Mouse (Mus musculus) yolk sac, embryonic 10.5 days (tissue): Measurements from ENCODE around the gene Cldn5.

Experiments used
- DNase-seq: peaks from one replicate; pipeline ENCODE4 v3.0.0-alpha.2; 2017; ENCODE audit warnings: low spot score

Gene Cldn5

GRCm38 (mm10) chr16:18776556-18777100 is at the start of gene Cldn5:
Cldn5 (plus strand) TSS chr16:18776847.
- peak; percentile 38 for DNase-seq

DNA sequence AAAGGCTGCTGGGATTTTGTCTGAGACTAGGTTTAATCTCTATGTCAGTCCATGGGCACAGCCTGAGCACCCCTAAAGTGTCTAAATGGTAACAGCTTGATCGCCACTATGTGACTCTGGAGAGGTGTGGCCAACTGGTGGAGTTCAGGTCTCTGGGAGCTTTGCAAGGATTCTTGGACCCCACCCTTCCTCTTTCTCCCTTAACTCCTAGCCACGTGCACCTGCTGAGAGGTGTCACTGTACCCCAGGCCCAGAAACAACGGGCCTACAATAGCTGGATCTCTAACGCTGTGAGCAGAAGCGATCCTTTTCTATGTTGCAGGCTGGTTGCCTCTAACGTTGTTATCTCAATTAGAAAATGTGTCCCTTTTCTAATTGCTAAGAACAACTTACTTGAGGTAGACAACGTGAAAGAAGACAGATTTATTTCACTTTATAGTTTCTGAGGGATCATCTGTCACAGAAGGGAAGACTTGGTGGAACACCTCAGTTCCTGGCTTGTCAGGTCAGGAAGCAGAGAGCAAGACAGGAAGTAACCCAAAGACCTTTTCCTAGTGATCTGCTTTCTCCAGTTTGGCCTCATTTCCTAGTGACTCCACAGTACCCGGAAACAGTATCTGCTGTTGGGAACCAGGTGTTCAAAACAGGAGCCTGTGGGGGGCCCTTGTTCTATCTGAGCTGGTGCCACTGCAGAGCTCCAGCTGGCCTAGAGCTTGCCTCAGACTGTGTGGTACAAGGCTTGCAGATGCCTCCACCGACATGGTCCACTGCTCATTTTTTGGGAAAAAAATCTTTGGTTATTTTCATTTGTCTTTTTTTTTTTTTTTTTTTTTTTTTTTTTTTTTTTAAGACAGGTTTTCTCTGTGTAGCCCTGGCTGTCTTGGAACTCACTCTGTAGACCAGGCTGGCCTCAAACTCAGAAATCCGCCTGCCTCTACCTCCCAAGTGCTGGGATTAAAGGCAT is 48.8 kb upstream of the Cldn5 start:
- DNase-seq: no peak

DNA sequence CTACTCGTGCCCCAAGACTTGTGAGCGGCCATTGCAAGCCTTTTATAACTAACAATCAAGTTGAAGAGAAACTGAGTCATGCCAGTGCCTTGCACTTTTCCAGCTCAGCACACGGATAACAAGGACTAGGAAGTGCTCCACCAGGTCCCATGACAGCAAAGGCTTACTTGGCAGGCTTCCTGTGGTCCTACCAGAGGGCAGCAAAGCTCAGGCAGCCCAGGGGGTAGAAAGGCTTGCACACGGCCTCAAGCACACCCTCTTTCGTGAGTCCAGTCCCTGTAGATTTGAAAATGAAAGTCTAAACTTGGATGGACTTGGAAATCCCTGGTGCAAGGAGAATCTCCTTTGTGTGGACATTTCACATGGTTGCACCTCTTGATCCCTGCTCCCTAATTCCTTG is 47.5 kb upstream of the Cldn5 start:
- no peak for DNase-seq

DNA sequence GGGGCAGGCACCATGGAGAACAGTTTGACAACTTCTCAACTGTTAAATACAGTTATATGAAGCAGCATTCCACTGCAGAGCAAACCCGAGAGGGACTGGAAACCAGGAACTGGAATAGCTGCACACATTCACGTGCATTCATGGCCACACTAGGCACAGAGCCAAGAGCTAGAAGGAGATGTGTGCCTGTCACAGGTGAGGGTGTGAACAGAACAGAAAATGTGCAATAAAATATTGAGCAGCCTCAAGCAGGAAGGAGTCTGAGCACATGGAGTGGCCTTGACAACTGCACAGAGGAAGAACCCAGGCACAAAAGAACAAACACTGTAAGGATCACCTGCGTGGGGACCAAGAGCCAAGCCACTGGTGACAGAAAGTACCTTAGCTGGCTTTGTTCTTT is 46.0 kb upstream of the Cldn5 start:
- no peak for DNase-seq

DNA sequence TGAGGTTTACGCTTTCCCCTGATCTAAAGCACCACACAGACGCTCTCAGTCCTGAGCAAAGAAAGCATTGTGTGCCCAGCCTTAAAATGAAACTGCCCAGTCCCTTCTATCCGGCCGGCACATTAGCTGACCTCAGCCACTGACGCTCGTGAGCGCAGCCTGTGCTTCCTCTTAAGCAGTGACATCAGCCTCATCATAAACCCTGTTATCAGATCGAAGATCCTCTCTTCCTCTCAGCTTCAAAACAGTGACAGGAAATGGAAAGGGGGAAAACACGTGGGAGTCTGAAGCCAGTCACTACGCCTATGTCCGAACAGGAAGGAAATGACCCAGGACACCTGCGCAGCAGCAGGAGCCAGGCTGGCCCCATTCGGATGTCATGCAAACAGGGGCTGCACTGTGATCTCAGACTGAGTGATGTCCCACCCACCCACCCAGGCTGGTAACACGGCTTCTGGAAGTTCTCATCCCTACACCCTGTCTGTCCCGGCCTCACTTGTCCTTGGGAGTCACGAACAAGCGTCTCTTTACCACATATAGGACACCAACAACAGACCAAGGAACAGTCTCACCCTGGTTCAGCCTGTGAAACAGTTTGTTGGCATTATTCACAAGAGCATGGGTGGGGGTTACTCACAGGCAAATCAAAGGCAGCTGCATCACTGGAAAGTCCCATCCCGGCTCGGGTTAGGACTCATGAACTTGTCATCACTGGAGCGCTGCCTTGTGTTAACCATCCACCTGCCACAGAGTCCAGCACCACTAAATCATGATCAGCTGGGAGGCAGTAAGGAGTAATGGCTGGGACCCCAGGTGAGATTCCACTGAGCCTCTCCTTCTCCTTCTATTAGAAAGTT is 43.3 kb upstream of the Cldn5 start:
- peak; percentile 9 for DNase-seq

GRCm38 (mm10) chr16:18738303-18738702 is 38.3 kb upstream of the Cldn5 start:
- no peak for DNase-seq

DNA sequence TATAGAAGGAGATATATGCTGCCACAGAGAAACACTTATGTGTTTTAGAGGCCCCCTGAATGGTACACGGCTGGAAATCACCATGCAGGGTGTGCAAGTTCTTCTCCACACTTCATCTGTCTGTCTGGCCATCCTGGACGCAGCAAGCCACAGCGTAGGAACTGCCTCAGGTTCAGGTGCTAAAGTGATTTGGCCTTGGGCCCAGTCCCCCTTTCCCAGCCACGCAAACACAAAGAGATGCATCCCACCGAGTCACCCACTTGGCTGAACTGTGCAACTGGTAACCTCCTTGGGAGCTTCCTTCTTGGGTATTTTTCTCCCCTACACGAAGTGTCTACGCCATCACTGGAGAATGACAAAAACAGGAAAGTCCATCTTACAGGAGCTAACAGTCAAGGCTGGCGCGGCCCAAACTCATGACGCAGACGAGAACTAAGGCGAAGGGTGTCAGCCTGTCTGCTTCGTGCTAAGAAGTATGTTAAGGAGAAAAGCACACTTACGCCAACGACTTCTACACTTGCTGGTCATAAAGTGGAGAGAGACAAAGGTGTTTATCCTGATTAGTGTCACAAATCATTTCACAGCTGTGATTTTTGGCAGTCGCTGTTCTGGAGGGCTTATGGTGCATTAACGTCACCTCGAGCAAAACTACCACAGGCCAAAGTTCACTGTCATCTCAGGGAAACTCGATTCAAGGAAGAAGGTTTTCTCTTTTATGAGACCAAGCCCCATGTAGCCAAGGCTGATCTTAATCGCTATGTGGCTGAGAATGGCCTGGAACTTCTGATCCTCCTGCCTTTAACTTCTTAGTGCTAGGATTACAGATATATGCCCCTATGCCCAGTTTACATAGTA is 30.2 kb upstream of the Cldn5 start:
- DNase-seq: no peak

- DNase-seq: no peak
These were observed 25.5 kb upstream of the Cldn5 start for GRCm38 (mm10) chr16:18751101-18751500.

DNA sequence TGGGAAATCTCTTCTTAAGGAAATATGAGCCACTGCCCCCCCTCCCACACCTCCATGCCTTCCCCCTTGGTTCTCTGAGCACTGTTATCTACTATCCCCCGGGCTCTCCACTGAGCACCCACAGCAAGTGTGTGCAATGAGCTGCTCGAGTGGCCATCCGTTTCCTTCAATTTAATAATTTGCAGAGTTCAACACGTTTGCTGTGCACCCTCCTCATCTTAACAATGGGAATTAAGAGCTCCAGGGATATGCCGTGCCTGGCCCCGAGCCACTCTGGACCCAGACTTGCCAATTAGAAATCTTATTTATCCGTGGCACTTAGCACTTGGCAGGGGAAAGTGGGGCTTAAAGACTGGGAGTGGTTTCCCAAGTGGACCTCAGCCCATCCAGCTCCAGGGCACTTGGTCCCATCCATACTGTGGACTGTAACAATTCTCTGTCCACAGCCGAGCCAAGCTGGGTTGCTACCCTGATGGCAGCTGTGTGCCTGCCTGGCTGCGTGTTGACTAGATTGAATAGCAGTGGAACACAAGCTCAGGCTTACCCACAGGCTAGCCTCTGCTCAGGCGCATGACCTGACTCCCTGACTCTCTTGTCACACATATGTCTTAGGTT is 24.7 kb upstream of the Cldn5 start:
- no peak for DNase-seq

DNA sequence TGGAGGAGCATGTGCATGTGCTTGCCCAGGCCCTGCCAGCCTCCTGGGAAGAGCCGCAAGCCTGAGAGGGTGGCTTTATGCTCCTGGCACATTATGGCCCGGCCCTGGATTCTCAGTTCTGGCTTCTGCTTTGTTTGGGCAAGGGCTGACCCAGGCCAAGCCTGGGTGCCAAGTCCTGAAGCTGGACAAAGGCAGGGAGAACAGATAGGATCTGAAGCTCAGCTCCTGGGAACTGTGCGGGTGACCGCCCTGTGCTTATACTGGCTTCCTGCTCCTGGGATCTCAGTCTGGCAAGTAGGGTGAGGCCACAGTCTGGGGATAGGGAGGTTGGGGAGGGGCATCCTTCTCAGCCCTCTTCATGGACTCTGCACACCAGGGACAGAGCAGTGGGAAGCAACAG is 14.9 kb upstream of the Cldn5 start:
- DNase-seq: no peak

- no peak for DNase-seq
These were observed 13.7 kb upstream of the Cldn5 start for GRCm38 (mm10) chr16:18762960-18763359.

DNA sequence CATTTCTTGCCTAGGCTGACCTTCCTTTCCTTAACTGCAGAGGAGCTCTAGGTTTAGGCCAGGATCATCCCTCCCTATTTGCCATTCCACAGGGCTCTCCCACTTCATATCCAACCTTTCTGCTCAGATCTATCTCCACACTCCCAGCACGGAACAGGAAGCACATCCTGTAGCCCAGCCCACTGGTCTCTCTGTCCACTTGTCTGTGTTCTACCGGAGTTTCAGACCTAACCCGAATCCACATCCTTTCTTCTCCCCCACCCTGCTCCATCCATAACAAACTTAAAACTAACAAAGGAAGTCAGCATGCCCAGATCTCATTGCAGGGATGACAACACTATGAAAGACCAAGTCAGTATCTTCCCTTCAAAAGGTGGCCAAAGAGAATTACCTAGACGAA is 10.3 kb upstream of the Cldn5 start:
- no peak for DNase-seq

GRCm38 (mm10) chr16:18769501-18769900 is 7.1 kb upstream of the Cldn5 start:
- no peak for DNase-seq

GRCm38 (mm10) chr16:18773936-18774335 is 2.7 kb upstream of the Cldn5 start:
- no peak for DNase-seq

DNA sequence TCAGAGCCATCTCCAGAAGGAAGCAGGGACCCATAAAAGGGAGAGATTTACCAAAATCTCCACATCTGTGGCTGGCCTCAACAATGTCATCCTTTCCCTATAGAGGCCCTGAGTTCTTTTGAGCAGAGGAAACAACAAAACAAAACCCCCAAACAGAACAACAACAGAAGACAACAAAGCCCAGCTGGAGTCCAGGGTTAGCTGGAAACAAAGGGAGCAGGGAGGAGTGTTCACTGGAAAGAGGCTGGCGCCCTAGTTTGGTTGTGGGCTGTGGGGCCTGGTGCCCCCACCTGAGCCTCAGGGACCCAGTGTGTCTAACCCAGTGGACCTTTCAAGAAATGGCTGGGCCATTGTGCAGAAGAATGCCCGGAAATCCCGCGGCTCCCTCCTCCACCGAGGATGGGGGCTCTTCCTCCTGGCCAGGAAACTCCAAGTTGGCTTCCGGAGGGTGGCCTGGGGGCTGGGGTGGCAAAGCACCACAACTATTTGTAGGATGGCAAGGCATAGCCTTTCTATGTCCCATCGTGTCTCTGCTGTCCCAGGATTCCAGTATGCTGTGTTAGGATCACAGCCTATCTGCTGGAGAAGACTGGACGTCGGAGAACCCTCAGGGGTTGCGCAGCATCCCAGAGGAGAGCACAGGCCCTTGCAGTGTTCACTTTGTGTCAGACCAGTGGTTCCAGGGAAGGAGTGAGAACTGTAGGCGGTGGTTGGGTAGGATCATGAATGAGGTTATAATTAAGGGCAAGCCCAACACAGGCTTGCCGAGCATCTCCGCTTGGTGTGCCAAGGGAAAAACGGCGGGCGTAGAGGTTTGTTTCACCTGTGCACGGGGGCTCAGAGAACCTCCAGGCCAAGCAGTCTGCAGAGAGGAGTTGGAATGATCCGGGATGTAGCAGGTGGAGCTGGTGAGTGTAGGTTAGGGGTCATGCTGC is 759 bp upstream of the Cldn5 start:
- no peak for DNase-seq

GRCm38 (mm10) chr16:18777101-18778080 is 744 bp downstream of the Cldn5 start:
- no peak for DNase-seq

- DNase-seq: no peak
These were observed 1.8 kb downstream of the Cldn5 start for GRCm38 (mm10) chr16:18778461-18778860.

DNA sequence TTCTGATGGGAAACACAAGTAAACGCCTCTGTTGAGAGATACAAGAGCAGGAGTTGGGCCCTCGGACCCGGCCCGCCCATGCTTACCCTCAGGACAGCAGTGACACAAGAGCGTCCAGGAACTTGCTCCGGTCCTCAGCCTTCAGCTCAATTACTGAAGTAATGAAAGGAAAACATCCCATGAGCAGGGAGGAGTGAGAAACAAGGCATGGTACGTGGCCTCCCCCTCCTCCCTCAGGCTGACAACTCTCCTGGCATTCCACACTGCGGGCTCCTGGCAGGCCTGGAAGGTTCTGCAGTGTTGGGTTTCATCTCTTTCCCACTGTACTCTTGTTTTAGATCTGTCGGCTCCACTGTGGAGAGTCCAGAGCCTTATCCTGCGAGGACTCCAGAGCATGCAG is 5.2 kb downstream of the Cldn5 start:
- no peak for DNase-seq

DNA sequence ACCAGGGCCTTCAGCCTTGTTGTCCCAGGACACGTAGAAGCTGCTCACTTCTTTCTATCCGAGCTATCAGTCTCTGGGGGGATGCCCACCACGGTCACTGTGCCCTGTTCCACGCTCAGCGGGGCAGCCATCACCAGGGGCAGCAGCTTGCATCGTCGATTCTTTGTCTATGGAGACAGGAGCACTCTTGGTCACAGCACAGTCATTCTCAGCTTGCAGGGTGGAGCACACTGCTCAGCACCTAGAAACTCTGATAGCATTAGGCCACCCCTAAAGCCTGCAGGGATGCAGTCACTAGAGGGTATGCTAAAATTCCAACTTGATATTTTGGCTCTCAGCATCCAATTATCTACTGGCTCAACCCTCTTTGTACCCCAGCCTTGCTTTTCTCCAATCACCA is 8.4 kb downstream of the Cldn5 start:
- DNase-seq: no peak
